Mouse (Mus musculus) heart, postnatal 0 days (tissue): ENCODE measurements at regions not wholly inside any gene's neighbourhood (a gene's known extent, or its start where the extent isn't known, plus 50 kb on each side); places are given as distances from the start of the nearest gene placed in this dataset.
A peak's percentile ranks its signal among the peaks of the same experiment; 100 is the strongest.

Experiments used
- CTCF ChIP-seq: IDR thresholded peaks from 2 replicates; pipeline ENCODE4 v1.5.1; 2016; ENCODE audit warnings: antibody characterized with exemption, control low read depth, low read depth
- EP300 ChIP-seq: IDR thresholded peaks from 2 replicates; pipeline ENCODE4 v1.6.1; 2016; ENCODE audit warnings: antibody characterized with exemption, low read depth

- 0 out of 2 replicates have a peak, but pooled peaks have one; percentile 11 for TF ChIP-seq CTCF
- no peak for TF ChIP-seq EP300
Measured at GRCm38 (mm10) chr16:53245365-53245764, 791.5 kb upstream of the Alcam start.
